Mouse (Mus musculus) kidney, adult 2 months (tissue): ENCODE results near the gene Tom1l1. TPM values are rescaled to one million over a fixed set of nuclear protein-coding genes. Genes with fewer than 3 reads are reported as not detected.

ENCODE experiments used
- DNase-seq: peaks from one replicate; pipeline ENCODE4 v3.0.0; 2021
- H3K27ac ChIP-seq: fragments of 200-500 bp; 2 replicates; pipeline ENCODE4 v1.5.1; 2012; ENCODE audit warnings: low read depth, low read length, control low read depth, inconsistent platforms; ENCODE audit not compliant: insufficient read depth
- H3K27me3 ChIP-seq: fragments of 200-500 bp; replicated peaks from 2 replicates; pipeline ENCODE4 v1.6.1; 2012; ENCODE audit warnings: mild to moderate bottlenecking, moderate library complexity, low read length, inconsistent platforms; ENCODE audit not compliant: control insufficient read depth, insufficient read depth
- H3K36me3 ChIP-seq: fragments of 200-500 bp; 2 replicates; pipeline ENCODE4 v1.6.1; 2012; ENCODE audit warnings: mild to moderate bottlenecking, moderate library complexity, low read length, inconsistent platforms; ENCODE audit not compliant: control insufficient read depth, insufficient read depth
- H3K4me1 ChIP-seq: fragments of 200-500 bp; 2 replicates; pipeline ENCODE4 v1.6.1; 2011; ENCODE audit warnings: low read length; ENCODE audit not compliant: control insufficient read depth, insufficient read depth
- H3K4me3 ChIP-seq: fragments of 200-500 bp; 2 replicates; pipeline ENCODE4 v1.5.1; 2011; ENCODE audit warnings: mild to moderate bottlenecking, low read depth, low read length, control low read depth; ENCODE audit not compliant: insufficient read depth
- CTCF ChIP-seq: fragments of 200-500 bp; conservative IDR thresholded peaks from 2 replicates; pipeline ENCODE4 v1.5.1; 2011; ENCODE audit warnings: low read depth, mild to moderate bottlenecking, control low read depth, low read length, moderate library complexity, mixed read lengths; ENCODE audit not compliant: insufficient read depth, insufficient read length
- POLR2A ChIP-seq: fragments of 200-500 bp; IDR thresholded peaks from one replicate; pipeline ENCODE4 v1.6.1; 2011; ENCODE audit warnings: low read depth, low read length, control low read depth
- WGBS: fragments of 180-500 bp; shearing (Covaris S2); methylation state at CpG from one replicate; pipeline ENCODE4 v1.1.7; 2018; 5-methylcytosine and 5-hydroxymethylcytosine counted together
- polyA plus RNA-seq: library from polyadenylated mRNA; depleted of rRNA; stranded (reverse); fragments of >200 nt; gene quantifications from 2 replicates; pipeline ENCODE4 v1.2.3, GENCODE M21; 2012; rRNA removed

Tom1l1 gene
- polyA plus RNA-seq, 1 experiment: 8.4 TPM

GRCm38 (mm10) chr11:90614743-90615142 is 73.4 kb downstream of the Tom1l1 start:
- Histone ChIP-seq H3K4me3 (no peak overlapping the region), H3K36me3 (peaks cover 5% of the 10 kb centered on the region), H3K4me1 (no peaks in the 10 kb centered on the region), H3K27ac (no peak overlapping the region), H3K27me3 (no peaks in the 10 kb centered on the region)
- no peak for DNase-seq
- TF ChIP-seq CTCF: no peak
- no peak for TF ChIP-seq POLR2A
- WGBS: 70% methylated on average over 6 of the region's 6 CpGs

GRCm38 (mm10) chr11:90612118-90612517 is 76.0 kb downstream of the Tom1l1 start:
- H3K4me3 ChIP-seq: no peak overlapping the region
- H3K27me3 ChIP-seq: no peaks in the 10 kb centered on the region
- H3K4me1 ChIP-seq: no peaks in the 10 kb centered on the region
- peaks cover 5% of the 10 kb centered on the region for H3K36me3 ChIP-seq
- no peak for DNase-seq
- H3K27ac ChIP-seq: no peak overlapping the region
- no peak for TF ChIP-seq POLR2A
- no peak for TF ChIP-seq CTCF

- H3K4me3 ChIP-seq: no peak overlapping the region
- no peak for TF ChIP-seq CTCF
- no peak for TF ChIP-seq POLR2A
- 80% methylated on average over 2 of the region's 2 CpGs for WGBS
- H3K27ac ChIP-seq: no peak overlapping the region
- H3K4me1 ChIP-seq: no peaks in the 10 kb centered on the region
- DNase-seq: no peak
- no peaks in the 10 kb centered on the region for H3K27me3 ChIP-seq
- peaks cover 8% of the 10 kb centered on the region for H3K36me3 ChIP-seq
Observed at GRCm38 (mm10) chr11:90603066-90603465, 85.1 kb downstream of the Tom1l1 start.

- DNase-seq: no peak
- H3K36me3 ChIP-seq: peaks cover 14% of the 10 kb centered on the region
- WGBS: 60% methylated on average over 1 of the region's 1 CpGs
- H3K27me3 ChIP-seq: no peaks in the 10 kb centered on the region
- no peak overlapping the region for H3K4me3 ChIP-seq
- no peak overlapping the region for H3K27ac ChIP-seq
- TF ChIP-seq POLR2A (no peak), CTCF (no peak)
- no peaks in the 10 kb centered on the region for H3K4me1 ChIP-seq
Observed at GRCm38 (mm10) chr11:90595826-90596225, 92.3 kb downstream of the Tom1l1 start.

Other genes with a start within 250 kb of the Tom1l1 start
- gene Stxbp4, start 50.3 kb downstream of the Tom1l1 start, polyA plus RNA-seq: 5.0 TPM in 2 replicates
- gene Cox11, start 50.2 kb downstream of the Tom1l1 start, polyA plus RNA-seq: 13.6 and 15.6 TPM in 2 replicates